Mouse (Mus musculus) mouse embryonic stem cell (cell line): ENCODE results near the gene Mrtfb.
"Not testable (repeated sequence)": the region's sequence is repeated elsewhere in the genome, so short reads cannot be mapped to it uniquely, and the experiment has no call there.

Experiments
- in situ Hi-C, 2 experiments: fragments of 300-500 bp; cut with MboI; formaldehyde crosslinking; loops; 1 replicate in 1 of 2; 3 replicates in 1 of 2; pipeline ENCODE4 v1.14.3; 2019 to 2020; ENCODE audit warnings: low sequenced_read_pairs in 2 of 2, low pct_unique_long_range_greater_than_20kb in 1 of 2, mixed read lengths in 1 of 2; ENCODE audit not compliant: unreplicated experiment in 1 of 2

The Mrtfb gene

DNA sequence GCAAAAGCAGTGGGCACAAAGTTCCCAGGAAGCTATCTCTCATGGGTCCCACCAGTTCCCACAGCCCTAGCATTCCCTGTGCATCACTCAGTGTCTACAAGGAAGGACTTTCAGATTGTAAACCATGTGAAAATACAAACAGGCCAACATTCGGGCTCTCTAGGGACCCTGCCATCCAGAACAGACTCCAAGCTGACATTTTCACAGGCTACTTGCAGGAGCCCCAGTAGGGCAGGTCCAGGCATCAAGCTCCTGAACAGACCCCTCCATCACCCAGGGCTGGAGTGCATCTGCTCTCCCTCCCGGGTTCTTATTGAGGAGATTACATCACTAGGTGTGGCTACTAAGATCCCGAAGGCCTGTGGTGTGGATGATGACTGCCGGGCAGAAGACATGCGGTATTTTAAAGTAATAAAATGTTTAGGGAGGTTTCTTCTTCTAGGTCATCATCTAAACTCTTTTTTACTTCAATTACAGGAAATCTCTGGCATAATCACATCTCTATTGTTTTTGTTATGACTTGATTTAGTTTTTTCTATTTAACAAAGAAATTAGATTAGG, 77.6 kb downstream of the Mrtfb start:
- in situ Hi-C loops = no loop called here

GRCm38 (mm10) chr16:13336503-13337230, 80.4 kb downstream of the Mrtfb start:
- in situ Hi-C loops = no loop called here

DNA sequence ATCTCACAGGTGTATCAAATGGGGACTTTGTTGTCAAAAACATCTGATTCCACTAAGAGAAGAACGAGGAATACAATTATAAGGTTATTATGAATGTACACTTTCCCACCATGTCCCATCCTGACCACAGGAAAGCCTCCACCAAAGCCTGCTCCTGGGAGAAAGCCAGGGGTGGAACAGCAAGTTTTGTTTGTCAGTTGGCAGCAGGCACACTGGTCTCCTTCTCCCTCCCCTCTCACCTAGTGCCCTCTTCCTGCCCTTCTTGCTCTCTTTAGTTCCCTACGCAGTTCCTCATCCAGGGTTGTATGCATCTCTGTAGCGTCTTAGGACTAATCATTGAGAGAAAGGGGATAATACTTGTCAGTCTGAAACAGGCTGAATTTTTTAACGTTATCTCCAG, 81.8 kb downstream of the Mrtfb start:
- in situ Hi-C loops = no loop called here

- in situ Hi-C loops = no loop called here
These were observed 83.2 kb downstream of the Mrtfb start for GRCm38 (mm10) chr16:13339433-13339832.

GRCm38 (mm10) chr16:13345822-13346221, 89.5 kb downstream of the Mrtfb start:
- in situ Hi-C loops = not testable (repeated sequence)

DNA sequence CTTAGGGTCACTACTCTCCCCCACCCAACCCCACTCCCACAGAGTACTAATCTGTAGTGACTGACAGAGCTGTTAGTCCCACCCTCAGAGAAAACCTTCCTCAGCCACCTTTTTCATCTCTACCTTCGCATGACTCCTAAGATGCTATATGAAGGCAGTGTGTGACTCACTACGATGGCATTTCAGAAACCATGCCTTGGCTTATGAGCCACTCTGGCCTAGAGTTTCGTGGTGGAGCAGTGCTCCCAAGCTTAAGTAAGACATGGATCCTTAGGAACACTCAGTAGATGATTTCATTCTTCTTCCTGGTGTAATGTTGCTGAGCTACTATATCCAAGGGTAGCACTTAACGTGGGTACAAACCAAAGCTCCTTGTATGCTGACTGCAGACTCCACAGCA, 94.4 kb downstream of the Mrtfb start:
- in situ Hi-C loops = no loop called here

DNA sequence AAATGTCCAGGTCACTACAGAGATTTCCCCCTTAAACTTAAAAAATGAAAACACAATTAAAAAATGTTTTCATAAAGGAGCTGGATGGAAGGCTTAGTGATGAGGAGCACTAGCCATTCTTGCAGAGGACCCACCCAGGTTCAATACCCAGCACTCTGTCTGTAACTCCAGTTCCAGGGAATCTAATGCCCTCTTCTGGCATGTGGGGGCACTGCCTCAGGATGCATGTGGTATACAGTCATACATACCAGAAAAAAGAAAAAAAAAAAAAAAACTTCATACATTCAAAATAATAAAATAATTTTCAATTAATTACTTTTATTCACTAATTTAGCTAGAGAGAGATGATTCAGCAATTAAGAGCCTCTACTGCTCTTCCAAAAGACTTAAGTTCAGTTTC, 95.0 kb downstream of the Mrtfb start:
- in situ Hi-C loops = no loop called here

GRCm38 (mm10) chr16:13353927-13354326, 97.6 kb downstream of the Mrtfb start:
- in situ Hi-C loops = no loop called here

- in situ Hi-C loops = no loop called here
These were observed 98.2 kb downstream of the Mrtfb start for GRCm38 (mm10) chr16:13354431-13354830.

DNA sequence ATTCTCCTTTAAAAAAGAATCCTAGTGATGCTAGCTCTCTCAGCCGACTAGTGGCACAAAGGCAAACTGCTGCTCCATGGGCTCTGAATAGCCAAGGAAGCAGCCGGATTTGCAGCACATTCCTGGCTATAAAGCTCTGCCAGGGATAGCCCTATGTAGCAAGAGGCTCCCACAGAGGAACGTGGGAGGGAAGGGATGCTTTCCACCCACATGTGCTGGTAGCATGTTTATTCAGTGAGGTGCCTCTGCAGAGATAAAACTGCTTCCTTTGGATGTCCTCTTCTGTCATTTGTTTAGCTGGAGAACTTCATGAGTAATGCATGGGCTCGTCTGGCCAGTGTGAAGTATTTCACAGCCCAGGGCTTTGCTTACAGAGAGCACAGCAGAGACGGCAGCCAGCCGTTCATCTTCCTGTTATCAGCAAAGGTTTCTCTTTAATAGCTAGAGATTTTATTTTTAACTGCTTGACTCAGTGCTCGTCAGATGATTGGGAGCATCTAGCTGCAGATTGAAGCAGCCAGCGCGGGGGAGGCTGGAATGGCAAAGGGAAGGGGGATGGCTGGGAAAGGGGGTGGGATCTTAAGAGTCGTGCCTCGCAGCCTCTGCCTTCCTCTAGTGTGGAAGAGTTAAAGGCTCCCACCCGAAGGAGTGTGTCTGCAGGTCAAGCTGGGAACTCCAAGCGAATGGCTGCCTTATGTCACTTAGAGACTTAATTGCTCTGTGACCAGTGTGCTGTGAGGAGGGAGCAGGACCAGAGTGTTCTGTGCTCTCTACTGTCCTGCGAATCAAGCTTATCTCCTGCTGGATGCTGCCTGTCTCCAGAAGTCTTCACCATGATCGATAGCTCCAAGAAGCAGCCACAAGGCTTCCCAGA, 101.8 kb downstream of the Mrtfb start:
- in situ Hi-C loops = no loop called here

- in situ Hi-C loops = no loop called here
These were observed 102.5 kb downstream of the Mrtfb start for GRCm38 (mm10) chr16:13358741-13359140.

DNA sequence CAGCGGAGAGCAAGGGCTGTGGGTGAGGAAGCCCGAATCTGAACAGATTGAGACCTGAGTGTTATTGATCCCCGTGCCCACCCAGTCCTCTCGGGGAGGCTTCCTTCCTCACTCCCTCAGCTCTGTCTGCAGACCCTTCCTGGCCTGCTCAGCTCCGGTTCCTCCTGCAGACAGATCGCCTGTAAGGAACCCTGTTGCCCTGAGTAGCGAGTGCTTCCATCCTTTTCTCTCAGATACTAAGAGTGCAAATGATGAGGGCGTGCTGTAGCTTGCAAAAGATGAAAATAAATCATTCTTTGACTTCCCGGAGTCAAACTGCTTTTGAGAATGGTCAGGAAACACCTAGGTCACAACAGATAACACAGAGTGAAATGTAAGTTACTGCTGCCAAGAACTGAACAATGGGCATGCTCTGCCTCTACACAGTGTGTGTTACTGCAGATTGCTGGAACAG, 103.2 kb downstream of the Mrtfb start:
- in situ Hi-C loops = no loop called here

DNA sequence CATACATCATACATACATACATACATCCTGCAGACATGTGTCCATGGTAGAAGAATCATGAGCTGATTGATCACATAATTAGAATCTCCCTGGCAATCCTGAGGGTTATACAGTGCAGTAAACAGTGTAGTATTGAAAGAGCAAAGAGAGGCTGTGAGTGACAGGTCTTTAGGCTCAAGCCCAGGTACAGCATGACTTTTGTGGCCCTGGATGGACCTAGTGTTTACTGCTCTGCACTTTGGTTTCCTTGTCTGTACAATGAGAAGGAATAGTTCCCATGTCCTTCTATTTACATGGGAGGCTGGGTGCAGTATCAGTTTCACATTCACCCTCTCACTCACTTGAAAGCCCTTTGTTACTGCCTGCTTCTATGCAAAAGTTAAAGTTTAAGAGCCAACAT, 103.9 kb downstream of the Mrtfb start:
- in situ Hi-C loops = no loop called here

GRCm38 (mm10) chr16:13360835-13361234, 104.6 kb downstream of the Mrtfb start:
- in situ Hi-C loops = no loop called here

- in situ Hi-C loops = no loop called here
These were observed 106.9 kb downstream of the Mrtfb start for GRCm38 (mm10) chr16:13363141-13363540.

DNA sequence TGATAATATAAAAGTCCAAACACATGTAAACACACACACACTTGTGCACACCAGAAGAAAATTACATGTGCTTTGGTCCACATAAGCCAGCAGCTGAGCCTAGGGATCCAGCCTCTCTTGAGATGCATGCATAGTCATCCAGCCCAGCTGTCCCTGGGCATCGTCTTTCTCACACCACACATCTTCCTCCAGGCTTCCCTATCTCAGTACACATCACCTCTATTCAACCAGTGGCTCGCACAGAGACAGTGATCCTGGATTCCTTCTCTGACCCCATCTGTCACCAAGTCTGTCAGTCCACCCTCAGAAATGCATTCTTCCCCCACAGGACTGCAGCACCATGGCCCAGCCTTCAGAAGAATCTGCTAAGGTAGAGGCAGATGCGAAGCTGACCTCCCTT, 107.9 kb downstream of the Mrtfb start:
- in situ Hi-C loops = no loop called here

DNA sequence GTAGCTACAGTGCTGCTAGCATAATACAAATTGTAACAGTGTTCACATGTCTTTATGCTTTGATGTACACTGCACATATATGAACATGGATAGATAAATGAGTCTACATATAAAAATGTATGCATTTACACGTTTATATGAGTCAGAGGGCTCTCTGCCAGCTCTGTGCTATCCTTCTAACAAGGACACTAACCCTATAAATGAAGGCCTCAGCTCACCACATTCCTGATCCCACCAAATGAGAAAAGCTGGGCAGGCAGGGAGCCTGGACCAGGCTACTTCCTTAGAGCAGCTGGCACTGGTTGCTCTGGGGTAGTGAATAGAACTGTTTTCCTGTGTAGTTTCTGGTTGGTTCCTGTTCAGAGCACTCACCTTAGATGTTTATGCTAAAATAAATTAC, 110.0 kb downstream of the Mrtfb start:
- in situ Hi-C loops = no loop called here

- in situ Hi-C loops = no loop called here
These were observed 110.7 kb downstream of the Mrtfb start for GRCm38 (mm10) chr16:13366802-13367465.

GRCm38 (mm10) chr16:13367466-13367856, 111.2 kb downstream of the Mrtfb start:
- in situ Hi-C loops = no loop called here
